Mouse (Mus musculus): Measurements from ENCODE around the gene Rdh8.

DNA sequence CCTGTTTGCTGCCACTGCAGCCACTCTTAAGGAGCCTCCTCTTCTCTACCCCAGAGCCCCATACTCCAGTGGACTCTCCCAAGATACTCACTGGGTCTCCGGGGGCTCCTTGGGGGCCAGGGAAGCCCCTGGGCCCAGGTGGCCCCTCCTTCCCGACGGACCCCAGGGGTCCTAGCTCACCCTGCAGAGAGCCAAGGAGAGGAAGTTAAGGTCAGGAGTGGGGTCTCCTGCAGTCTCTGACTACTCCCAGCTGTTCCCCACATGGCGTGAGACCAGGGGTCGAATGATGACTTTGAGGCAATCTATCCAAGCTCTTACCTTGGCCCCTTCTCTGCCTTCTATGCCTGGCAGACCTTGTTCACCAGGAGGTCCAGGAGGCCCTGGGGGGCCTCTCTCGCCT lies 33.2 kb upstream of the Rdh8 start:
- TF ChIP-seq CTCF (IDR thresholded peaks at IDR 0.05): no peak
- TF ChIP-seq EP300 (IDR thresholded peaks at IDR 0.05): no peak
